Mouse (Mus musculus) brain, embryonic 14.5 days (tissue): ENCODE results near the gene Sqstm1.

Source experiments
- CTCF ChIP-seq: fragments of 200-500 bp; IDR thresholded peaks from 2 replicates; pipeline ENCODE4 v1.5.1; 2012; ENCODE audit warnings: inconsistent platforms, mild to moderate bottlenecking, moderate library complexity, borderline replicate concordance; ENCODE audit not compliant: insufficient read depth, insufficient read length; ENCODE audit errors: extremely low read depth
- POLR2A ChIP-seq: fragments of 200-500 bp; IDR thresholded peaks from 2 replicates; pipeline ENCODE4 v1.6.1; 2012; ENCODE audit warnings: mild to moderate bottlenecking, inconsistent platforms, borderline replicate concordance; ENCODE audit not compliant: poor library complexity, insufficient read depth, insufficient read length, severe bottlenecking; ENCODE audit errors: extremely low read depth

- TF ChIP-seq POLR2A (no peak), CTCF (no peak)
Observed at GRCm38 (mm10) chr11:50245269-50245668, 34.6 kb upstream of the Sqstm1 start.
